ENCODE assay signal across 10 mouse cellular contexts in the genomic region with DNA sequence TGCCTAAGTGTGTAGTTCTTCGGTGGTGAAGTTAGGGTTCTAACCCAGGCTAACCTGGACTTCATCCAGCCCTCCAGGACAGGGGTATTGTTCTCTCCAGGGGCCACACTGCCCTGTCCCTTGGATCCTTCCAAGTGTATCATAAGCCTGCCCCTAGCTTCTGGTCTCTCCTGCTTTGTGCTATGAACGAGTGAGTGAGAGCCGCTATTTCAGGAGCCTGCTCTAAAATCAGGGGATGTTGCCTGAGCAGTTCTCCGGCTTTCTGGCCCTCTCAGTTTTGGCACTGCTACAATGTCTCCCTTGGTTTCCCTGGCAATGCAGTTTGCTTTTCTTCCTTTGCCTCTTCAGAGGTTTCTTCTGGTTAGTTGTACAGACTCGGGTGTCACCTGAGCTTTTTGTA. TPM values are rescaled to one million over a fixed set of nuclear protein-coding genes. Genes with fewer than 3 reads are reported as not detected.
A peak's percentile ranks its signal among the peaks of the same experiment; 100 is the strongest.
DNase-seq lines count a peak whose midpoint lies in the region; ATAC-seq and TF ChIP-seq lines count a peak whose summit lies in the region.
"Had no signal": no experiment of that assay in that cellular context is flagged by ENCODE, and none has a peak within 500 bp of the region (broad histone marks: within the 10 kb centered on the region; RNA-seq: fewer than 3 reads in every experiment).

No protein-coding gene starts in this region.

- ATAC-seq in cerebellum, adult (ENCODE audit: insufficient number of reproducible peaks, low FRiP score, low TSS enrichment): no peak
- ATAC-seq in midbrain, postnatal 0 days (ENCODE audit: low FRiP score): no peak

- H3K9me3 ChIP-seq in midbrain, postnatal 0 days (ENCODE audit: low read length): no peaks in the 10 kb centered on the region
- H3K9me3 ChIP-seq in limb, embryonic 10.5 days (replicated peaks): no peaks in the 10 kb centered on the region

- TF ChIP-seq CTCF in layer of hippocampus, adult 2 months (conservative IDR thresholded peaks at IDR 0.05): no peak
- no peak for TF ChIP-seq CTCF in midbrain, postnatal 0 days (IDR thresholded peaks at IDR 0.05)

- no peaks in the 10 kb centered on the region for H3K4me1 ChIP-seq in midbrain, postnatal 0 days (ENCODE audit: insufficient read depth, low read length)
- H3K4me1 ChIP-seq in limb, embryonic 10.5 days: peaks cover 15% of the 10 kb centered on the region

- H3K36me3 ChIP-seq in midbrain, postnatal 0 days (ENCODE audit: insufficient read depth, low read length): peaks cover 30% of the 10 kb centered on the region
- H3K36me3 ChIP-seq in limb, embryonic 10.5 days: peaks cover 34% of the 10 kb centered on the region

- no peak overlapping the region for H3K9ac ChIP-seq in midbrain, postnatal 0 days (replicated peaks; ENCODE audit: low read length, poor library complexity, severe bottlenecking)

- peak overlapping the region; percentile 74 for H3K27ac ChIP-seq in layer of hippocampus, adult 2 months
- H3K27ac ChIP-seq in midbrain, postnatal 0 days (ENCODE audit: low read depth, low read length): peak overlapping the region; percentile 27; the same call in 1 of the 2 replicates
- no peak overlapping the region for H3K27ac ChIP-seq in limb, embryonic 10.5 days

- peak; percentile 25 for DNase-seq in cerebellum, adult 9-10 months
- DNase-seq in layer of hippocampus, adult 2 months (ENCODE audit: low spot score in 2 of 2): peak; percentile 56 to 63
- no peak for DNase-seq in layer of hippocampus, postnatal 25 days (ENCODE audit: extremely low spot score in 1 of 2, low spot score in 1 of 2)
- DNase-seq in frontal cortex, postnatal 36 days (ENCODE audit: low spot score in 2 of 2): peak; percentile 49 to 66
- DNase-seq in midbrain, postnatal 0 days (ENCODE audit: low spot score): peak; percentile 65
- no peak for DNase-seq in retina, embryonic 14.5 days (ENCODE audit: low spot score)
- DNase-seq in limb, embryonic 10.5 days (ENCODE audit: low spot score): no peak
- DNase-seq: gastrocnemius, postnatal 10 days; thymus, adult 18-20 months had no signal

- no peaks in the 10 kb centered on the region for H3K27me3 ChIP-seq in midbrain, postnatal 0 days (ENCODE audit: insufficient read depth, low read length)
- no peaks in the 10 kb centered on the region for H3K27me3 ChIP-seq in limb, embryonic 10.5 days (ENCODE audit: low read depth, poor library complexity, severe bottlenecking)

- WGBS in midbrain, postnatal 0 days: 54% methylated on average over 5 of the region's 5 CpGs
- WGBS in limb, embryonic 10.5 days: 82% methylated on average over 5 of the region's 5 CpGs

- H3K4me2 ChIP-seq in midbrain, postnatal 0 days (ENCODE audit: low read depth, low read length, poor library complexity, severe bottlenecking): no peak overlapping the region

- H3K4me3 ChIP-seq in layer of hippocampus, adult 2 months: no peak overlapping the region
- H3K4me3 ChIP-seq in midbrain, postnatal 0 days (ENCODE audit: low read depth, low read length): no peak overlapping the region
- H3K4me3 ChIP-seq in limb, embryonic 10.5 days: no peak overlapping the region

RNA-seq across cellular contexts. Expression of a gene that starts 30.8 kb away (rescaled TPM):
- 10 to 100 TPM; 76.5 to 89.8 TPM for total RNA-seq in layer of hippocampus, adult 2 months (2021)
- total RNA-seq in layer of hippocampus, postnatal 25 days (2021): 10 to 100 TPM; 71.5 to 78.9 TPM
- total RNA-seq in midbrain, postnatal 0 days (2014; rRNA removed): 30.9 and 31.7 TPM in 2 replicates
- 1.6 and 1.9 TPM in 2 replicates for polyA plus RNA-seq in midbrain, postnatal 0 days (2015; fragmentation: Nextera tagmentation; extraction: Ambion mirVana)
- 2.0 and 2.2 TPM in 2 replicates for polyA plus RNA-seq in limb, embryonic 10.5 days (2016; fragmentation: Nextera tagmentation; extraction: Ambion mirVana)

RNA-seq across cellular contexts. Expression of a gene that starts 31.2 kb away (rescaled TPM):
- total RNA-seq in layer of hippocampus, adult 2 months (2021): 1 to 10 TPM; 2.9 to 5.0 TPM
- total RNA-seq in layer of hippocampus, postnatal 25 days (2021): 1 to 10 TPM; 3.1 to 3.4 TPM
- total RNA-seq in midbrain, postnatal 0 days (2014; rRNA removed): 1.7 and 4.8 TPM in 2 replicates
- polyA plus RNA-seq in midbrain, postnatal 0 days (2015; fragmentation: Nextera tagmentation; extraction: Ambion mirVana): 2.1 and 2.2 TPM in 2 replicates
- 1.1 and 1.2 TPM in 2 replicates for polyA plus RNA-seq in limb, embryonic 10.5 days (2016; fragmentation: Nextera tagmentation; extraction: Ambion mirVana)

RNA-seq across cellular contexts. Expression of a gene that starts 32.8 kb away (rescaled TPM):
- 10 to 100 TPM; 23.8 TPM for total RNA-seq in layer of hippocampus, adult 2 months (2021)
- total RNA-seq in layer of hippocampus, postnatal 25 days (2021): 10 to 100 TPM; 23.1 to 24.8 TPM
- 8.7 and 10.0 TPM in 2 replicates for total RNA-seq in midbrain, postnatal 0 days (2014; rRNA removed)
- 9.7 and 10.3 TPM in 2 replicates for polyA plus RNA-seq in midbrain, postnatal 0 days (2015; fragmentation: Nextera tagmentation; extraction: Ambion mirVana)
- 3.0 and 5.1 TPM in 2 replicates for polyA plus RNA-seq in limb, embryonic 10.5 days (2016; fragmentation: Nextera tagmentation; extraction: Ambion mirVana)

RNA-seq across cellular contexts. Expression of a gene that starts 43.3 kb away (rescaled TPM):
- 100 to 1,000 TPM; 387 to 403 TPM for total RNA-seq in layer of hippocampus, adult 2 months (2021)
- total RNA-seq in layer of hippocampus, postnatal 25 days (2021): 100 to 1,000 TPM; 326 to 389 TPM
- total RNA-seq in midbrain, postnatal 0 days (2014; rRNA removed): 20.3 and 24.0 TPM in 2 replicates
- polyA plus RNA-seq in midbrain, postnatal 0 days (2015; fragmentation: Nextera tagmentation; extraction: Ambion mirVana): 23.6 and 24.5 TPM in 2 replicates
- 8.9 and 11.6 TPM in 2 replicates for polyA plus RNA-seq in limb, embryonic 10.5 days (2016; fragmentation: Nextera tagmentation; extraction: Ambion mirVana)

Comparison
In these comparisons a context has a peak if more than half of its experiments do, and no peak if none do; other contexts are left out.
1. DNase-seq: peak in cerebellum, adult 9-10 months (single experiment), layer of hippocampus, adult 2 months (2 of 2), frontal cortex, postnatal 36 days (2 of 2) and midbrain, postnatal 0 days (single experiment); none in layer of hippocampus, postnatal 25 days (0 of 2), retina, embryonic 14.5 days (single experiment) and limb, embryonic 10.5 days (single experiment).